Mouse (Mus musculus) gastrocnemius, postnatal 10 days (tissue): ENCODE results near the gene Tekt3. TPM values are rescaled to one million over a fixed set of nuclear protein-coding genes. Genes with fewer than 3 reads are reported as not detected.

Experiments used
- total RNA-seq, 2 experiments: library from RNA; stranded (reverse); gene quantifications; 2 replicates each; pipeline ENCODE4 v1.2.3; 2021

Gene Tekt3
- total RNA-seq, 2 experiments from 2014 or later = not detected

Other genes starting within 250 kb of the Tekt3 start
- gene Trim16, start 241.4 kb upstream of the Tekt3 start, total RNA-seq = 10 to 100 TPM; 23.1 to 24.2 TPM
- under 1 TPM; 0.23 to 0.68 TPM for gene Fbxw10, start 214.6 kb upstream of the Tekt3 start, total RNA-seq
- 10 to 100 TPM; 11.3 to 15.2 TPM for gene Tvp23b, start 182.2 kb upstream of the Tekt3 start, total RNA-seq
- gene Cdrt4, start 110.5 kb upstream of the Tekt3 start, total RNA-seq = under 1 TPM in 1 of 2 experiments, not detected in 1; 0.59 TPM
- gene Pmp22, start 67.3 kb downstream of the Tekt3 start, total RNA-seq = 100 to 1,000 TPM; 266 to 376 TPM